Mouse (Mus musculus) limb, embryonic 11.5 days (tissue): ENCODE measurements around the gene Myh9. TPM values are rescaled to one million over a fixed set of nuclear protein-coding genes. Genes with fewer than 3 reads are reported as not detected.

Experiments
- ATAC-seq: fragments of 200-750 bp; cut with Nextera tagmentation; 2 replicates; pipeline ENCODE4 v1.8.0; 2017; ENCODE audit warnings: low read depth; ENCODE audit not compliant: insufficient number of reproducible peaks, low FRiP score, low TSS enrichment
- DNase-seq: peaks from one replicate; pipeline ENCODE4 v3.0.0-alpha.2; 2015; ENCODE audit warnings: low spot score
- H3K27ac ChIP-seq: fragments of 300-500 bp; sonication (generic); replicated peaks from 2 replicates; pipeline ENCODE4 v1.5.1; 2014; ENCODE audit warnings: low read depth, mild to moderate bottlenecking, low read length
- H3K27me3 ChIP-seq: fragments of 300-500 bp; sonication (generic); 2 replicates; pipeline ENCODE4 v1.6.1; 2014; ENCODE audit warnings: mild to moderate bottlenecking, low read length, mixed read lengths; ENCODE audit not compliant: control insufficient read depth, insufficient read depth
- H3K36me3 ChIP-seq: fragments of 300-500 bp; sonication (generic); 2 replicates; pipeline ENCODE4 v1.6.1; 2014; ENCODE audit warnings: mild to moderate bottlenecking, low read length, moderate library complexity, mixed read lengths; ENCODE audit not compliant: control insufficient read depth, insufficient read depth
- H3K4me1 ChIP-seq: fragments of 300-500 bp; sonication (generic); 2 replicates; pipeline ENCODE4 v1.6.1; 2014; ENCODE audit warnings: low read length, mixed read lengths; ENCODE audit not compliant: control insufficient read depth, insufficient read depth
- H3K4me2 ChIP-seq: fragments of 300-500 bp; sonication (generic); 2 replicates; pipeline ENCODE4 v1.6.1; 2014; ENCODE audit warnings: low read depth, mild to moderate bottlenecking, moderate library complexity; ENCODE audit not compliant: severe bottlenecking
- H3K4me3 ChIP-seq: fragments of 300-500 bp; sonication (generic); 2 replicates; pipeline ENCODE4 v1.5.1; 2014; ENCODE audit warnings: low read depth, low read length
- H3K9ac ChIP-seq: fragments of 300-500 bp; sonication (generic); 2 replicates; pipeline ENCODE4 v1.6.1; 2014; ENCODE audit warnings: mild to moderate bottlenecking, low read length
- H3K9me3 ChIP-seq: fragments of 300-500 bp; sonication (generic); 2 replicates; pipeline ENCODE4 v1.6.1; 2016; ENCODE audit warnings: low read length; ENCODE audit not compliant: control insufficient read depth
- WGBS: fragments of 180-500 bp; shearing (Covaris S2); extraction: QIAGEN DNeasy Blood & Tissue Kit; methylation state at CpG from one replicate; pipeline ENCODE4 v1.1.7; 2014; 5-methylcytosine and 5-hydroxymethylcytosine counted together
- polyA plus RNA-seq: library from polyadenylated mRNA; unstranded; fragments of >200 nt; fragmentation: Nextera tagmentation; extraction: Ambion mirVana; gene quantifications from 2 replicates; pipeline ENCODE4 v1.2.1, GENCODE M21; 2014

Myh9 gene
- polyA plus RNA-seq, 1 experiment from 2014 or later, result 33.2 TPM

DNA sequence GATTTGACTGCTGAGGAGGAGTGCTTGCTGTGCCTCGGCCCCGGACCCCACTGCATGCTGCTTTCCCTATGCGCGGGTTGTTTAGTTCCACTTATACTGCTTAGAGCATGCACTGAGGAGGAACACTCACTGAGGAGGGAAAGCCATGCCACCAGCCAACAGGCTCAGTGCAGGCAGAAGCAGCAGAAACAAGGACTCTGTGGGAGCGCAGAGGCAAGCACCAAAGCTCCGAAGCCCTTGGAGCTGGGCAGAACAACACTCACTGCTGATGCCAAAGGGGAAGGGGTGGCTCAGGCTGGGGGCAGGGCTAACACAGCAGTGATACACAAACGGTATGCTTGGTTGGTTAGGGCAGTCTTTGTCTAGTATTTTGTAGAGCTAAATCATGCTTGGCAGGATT is 24.6 kb downstream of the Myh9 start:
- no peaks in the 10 kb centered on the region for H3K27me3 ChIP-seq
- ATAC-seq (no peak), DNase-seq (no peak)
- WGBS, result 81% methylated on average over 7 of the region's 7 CpGs
- no peak overlapping the region for H3K4me3 ChIP-seq
- H3K36me3 ChIP-seq, result peaks cover 3% of the 10 kb centered on the region; the same call in 1 of the 2 replicates
- H3K9me3 ChIP-seq, result no peaks in the 10 kb centered on the region
- H3K27ac ChIP-seq, result no peak overlapping the region
- no peak overlapping the region for H3K4me2 ChIP-seq
- H3K4me1 ChIP-seq, result peaks cover 23% of the 10 kb centered on the region
- H3K9ac ChIP-seq, result no peak overlapping the region

DNA sequence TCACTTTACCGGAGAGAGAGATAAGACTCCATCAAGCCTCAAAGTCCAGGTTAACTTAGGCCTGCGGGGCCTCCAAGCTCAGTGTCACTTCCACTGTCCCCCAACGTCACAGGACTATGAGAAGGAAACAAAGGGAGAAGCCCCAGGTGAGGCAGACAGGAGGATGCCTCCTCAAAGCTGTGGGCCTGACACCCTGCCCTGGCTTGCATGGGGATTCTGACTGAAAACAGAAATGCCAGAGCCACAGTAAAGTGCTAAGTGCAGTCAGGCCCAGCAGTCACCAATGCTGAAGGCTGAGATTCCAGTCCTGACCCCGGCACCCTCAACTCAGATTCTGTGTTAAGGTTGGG is 25.4 kb downstream of the Myh9 start:
- DNase-seq (no peak), ATAC-seq (no peak)
- Histone ChIP-seq H3K9ac (no peak overlapping the region), H3K4me3 (no peak overlapping the region), H3K4me1 (peaks cover 23% of the 10 kb centered on the region), H3K27me3 (no peaks in the 10 kb centered on the region), H3K27ac (no peak overlapping the region), H3K9me3 (no peaks in the 10 kb centered on the region), H3K36me3 (peaks cover 8% of the 10 kb centered on the region), H3K4me2 (no peak overlapping the region)
- 69% methylated on average over 4 of the region's 4 CpGs for WGBS

DNA sequence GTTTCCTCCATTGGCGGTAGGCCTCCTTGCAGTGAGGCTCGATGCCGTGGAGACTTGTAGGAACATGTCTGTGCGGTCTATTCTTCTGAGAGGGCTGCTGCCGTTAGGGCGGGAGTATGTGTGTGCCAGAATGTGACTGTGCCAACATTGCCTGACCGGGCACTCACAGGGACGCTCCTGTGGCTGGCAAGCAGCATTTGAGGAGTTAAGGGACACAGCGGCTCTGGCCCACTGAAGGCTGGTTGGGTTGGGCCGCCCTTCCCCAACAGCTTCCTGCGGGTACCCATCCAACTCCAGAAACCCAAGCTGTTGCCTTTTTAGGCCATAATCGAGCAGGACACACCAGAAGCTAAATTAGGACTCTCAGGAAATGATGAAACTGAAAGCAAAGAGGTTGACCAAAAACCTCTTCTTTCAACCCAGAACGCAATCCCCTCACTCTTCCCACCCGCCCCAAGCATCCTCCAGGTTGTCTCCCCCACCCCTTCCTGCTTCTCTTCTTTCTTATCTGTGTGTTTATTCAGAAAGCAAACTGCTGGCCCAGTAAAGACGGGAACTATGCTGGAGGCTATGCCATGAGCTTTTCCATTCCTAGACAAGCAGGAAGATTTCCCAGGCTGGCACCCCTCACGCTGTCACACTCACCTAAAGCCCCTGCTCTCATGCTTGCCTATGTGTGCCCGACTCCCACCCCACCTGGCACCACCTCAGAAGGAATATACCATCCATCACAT is 25.9 kb downstream of the Myh9 start:
- no peak overlapping the region for H3K27ac ChIP-seq
- H3K4me2 ChIP-seq, result no peak overlapping the region
- DNase-seq (no peak), ATAC-seq (no peak)
- peaks cover 8% of the 10 kb centered on the region for H3K36me3 ChIP-seq
- 76% methylated on average over 17 of the region's 17 CpGs for WGBS
- peaks cover 21% of the 10 kb centered on the region for H3K4me1 ChIP-seq
- no peak overlapping the region for H3K9ac ChIP-seq
- no peaks in the 10 kb centered on the region for H3K27me3 ChIP-seq
- H3K9me3 ChIP-seq, result no peaks in the 10 kb centered on the region
- H3K4me3 ChIP-seq, result no peak overlapping the region

DNA sequence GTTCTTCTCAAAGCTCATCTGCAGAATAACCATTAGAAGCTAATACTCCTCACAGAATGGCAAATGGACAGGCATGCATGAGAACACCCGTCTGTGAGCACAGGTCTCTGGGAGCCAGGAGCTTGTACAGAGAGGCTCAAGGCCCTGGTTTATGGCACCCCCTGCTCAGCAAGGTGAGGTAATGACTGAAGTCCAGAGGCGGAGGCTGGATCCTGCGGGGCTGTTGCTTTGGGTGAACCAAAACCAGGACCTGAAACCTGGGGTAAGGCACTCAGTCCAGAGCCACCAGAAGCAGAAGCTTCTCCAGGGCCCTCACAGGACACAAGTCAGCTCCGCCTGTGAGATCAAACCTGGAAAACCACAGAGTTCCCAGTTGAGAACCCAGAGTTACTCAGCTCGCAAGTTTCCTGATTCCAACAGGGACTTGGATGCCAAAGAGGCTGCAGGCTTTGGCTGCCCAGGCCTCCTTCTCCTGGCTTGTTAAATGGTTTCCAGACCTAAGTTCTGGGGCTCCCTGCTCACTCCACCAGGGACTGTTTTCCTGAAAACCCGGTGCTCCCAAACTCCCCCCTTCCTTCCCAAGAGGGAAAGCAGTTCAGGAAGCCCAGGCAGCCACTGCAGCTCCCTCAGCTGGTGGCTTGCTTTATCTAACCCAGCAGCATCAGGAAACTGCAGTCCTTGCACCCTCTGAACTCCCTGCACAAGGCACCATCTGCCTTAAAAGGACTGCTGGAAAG is 28.2 kb downstream of the Myh9 start:
- no peak overlapping the region for H3K4me3 ChIP-seq
- H3K27ac ChIP-seq, result peak overlapping the region; percentile 30
- peaks cover 12% of the 10 kb centered on the region for H3K4me1 ChIP-seq
- no peaks in the 10 kb centered on the region for H3K27me3 ChIP-seq
- no peak; the same call in 1 of the 2 replicates for ATAC-seq
- H3K9me3 ChIP-seq, result no peaks in the 10 kb centered on the region
- peak; percentile 43 for DNase-seq
- no peak overlapping the region for H3K9ac ChIP-seq
- 63% methylated on average over 6 of the region's 6 CpGs for WGBS
- no peak overlapping the region for H3K4me2 ChIP-seq
- peaks cover 8% of the 10 kb centered on the region; the same call in 1 of the 2 replicates for H3K36me3 ChIP-seq

DNA sequence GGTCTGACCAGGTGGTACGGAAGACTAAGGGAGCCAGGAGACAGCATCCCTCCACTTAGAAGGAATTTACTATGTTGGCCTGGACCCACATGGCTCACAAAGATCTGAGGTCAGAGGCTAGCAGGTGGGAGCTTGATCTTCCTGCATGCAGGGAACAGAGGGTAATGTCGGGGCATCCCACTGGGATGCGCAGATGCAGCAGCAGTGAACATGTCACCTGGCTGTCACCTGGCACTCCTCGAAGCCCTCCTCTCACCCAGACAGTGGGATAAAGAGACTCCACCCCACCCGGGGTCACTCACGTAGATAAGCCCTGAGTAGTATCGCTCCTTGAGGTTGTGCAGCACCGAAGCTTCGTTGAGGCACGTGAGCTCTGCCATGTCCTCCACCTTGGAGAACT is 29.4 kb downstream of the Myh9 start:
- no peak overlapping the region for H3K4me3 ChIP-seq
- H3K36me3 ChIP-seq, result peaks cover 11% of the 10 kb centered on the region; the same call in 1 of the 2 replicates
- WGBS, result 91% methylated on average over 10 of the region's 10 CpGs
- no peak overlapping the region for H3K4me2 ChIP-seq
- ATAC-seq (no peak), DNase-seq (no peak)
- H3K9ac ChIP-seq, result no peak overlapping the region
- H3K27me3 ChIP-seq, result no peaks in the 10 kb centered on the region
- H3K4me1 ChIP-seq, result peaks cover 12% of the 10 kb centered on the region
- H3K9me3 ChIP-seq, result no peaks in the 10 kb centered on the region
- H3K27ac ChIP-seq, result no peak overlapping the region

DNA sequence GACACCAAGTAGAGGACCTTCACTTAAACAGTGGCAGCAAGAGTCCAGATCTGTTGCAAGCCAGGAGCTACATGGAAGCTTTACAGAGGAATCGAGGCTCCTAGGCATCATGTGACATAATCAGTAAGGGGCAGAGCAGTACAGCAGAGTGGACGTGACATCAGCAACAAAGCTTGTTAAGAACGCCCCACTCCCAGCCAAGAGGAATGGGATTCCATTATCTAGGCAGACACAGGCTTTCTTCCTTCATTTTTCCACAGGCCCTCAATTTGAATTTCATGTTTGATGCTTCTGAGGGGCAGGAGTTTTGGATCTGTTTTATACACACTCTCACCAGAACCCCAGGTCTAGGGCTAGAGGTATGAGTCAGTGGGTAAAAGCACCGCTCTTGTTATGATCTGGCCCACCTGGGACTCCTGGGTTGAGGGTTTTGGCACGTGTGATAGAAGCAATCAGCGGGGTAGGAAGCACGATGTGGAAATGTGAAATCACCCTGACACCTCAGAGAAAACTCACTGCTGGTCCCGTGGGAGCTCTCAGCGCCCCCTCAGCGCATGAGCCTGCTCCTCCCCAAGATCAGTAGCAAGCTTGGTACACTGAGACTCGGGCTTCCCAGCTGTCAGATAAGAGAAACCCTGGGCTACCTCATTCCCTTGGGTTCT is 30.7 kb downstream of the Myh9 start:
- peaks cover 12% of the 10 kb centered on the region for H3K4me1 ChIP-seq
- DNase-seq (no peak), ATAC-seq (no peak)
- no peak overlapping the region for H3K9ac ChIP-seq
- peaks cover 11% of the 10 kb centered on the region for H3K36me3 ChIP-seq
- H3K4me2 ChIP-seq, result no peak overlapping the region
- H3K27me3 ChIP-seq, result no peaks in the 10 kb centered on the region
- H3K9me3 ChIP-seq, result no peaks in the 10 kb centered on the region
- WGBS, result 88% methylated on average over 11 of the region's 11 CpGs
- H3K4me3 ChIP-seq, result no peak overlapping the region
- no peak overlapping the region for H3K27ac ChIP-seq

DNA sequence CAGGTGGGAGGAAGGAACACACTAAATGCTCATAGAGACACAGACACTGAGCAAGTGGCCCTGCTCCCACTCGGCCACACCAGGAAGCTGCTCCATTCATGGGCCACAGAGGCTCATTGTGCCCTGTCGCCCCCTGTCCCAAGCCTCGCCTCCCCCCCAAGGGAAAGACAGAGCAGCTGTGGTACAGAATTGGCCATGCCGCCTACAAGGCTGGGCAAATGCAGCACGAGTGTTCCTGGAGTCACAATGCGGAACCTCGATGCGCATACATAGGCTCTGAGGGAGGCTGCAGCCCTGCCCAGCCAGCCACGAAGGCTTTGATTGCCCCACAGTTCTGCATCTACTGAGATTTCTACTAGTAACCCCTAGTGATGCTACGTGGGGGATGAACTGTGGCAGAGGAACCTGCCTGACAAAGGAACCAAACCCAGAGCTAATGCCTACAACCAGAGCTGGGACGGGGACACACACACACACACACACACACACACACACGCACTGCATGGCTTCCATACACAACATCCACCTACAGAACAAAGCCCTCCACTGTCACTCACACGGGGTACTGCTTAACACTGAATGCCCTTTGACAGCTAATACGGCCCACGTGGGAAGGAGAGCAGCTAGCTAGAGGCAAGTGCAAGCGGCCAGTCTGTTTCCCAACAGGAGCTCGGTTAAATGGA is 31.4 kb downstream of the Myh9 start:
- H3K9ac ChIP-seq, result no peak overlapping the region
- DNase-seq, result no peak

DNA sequence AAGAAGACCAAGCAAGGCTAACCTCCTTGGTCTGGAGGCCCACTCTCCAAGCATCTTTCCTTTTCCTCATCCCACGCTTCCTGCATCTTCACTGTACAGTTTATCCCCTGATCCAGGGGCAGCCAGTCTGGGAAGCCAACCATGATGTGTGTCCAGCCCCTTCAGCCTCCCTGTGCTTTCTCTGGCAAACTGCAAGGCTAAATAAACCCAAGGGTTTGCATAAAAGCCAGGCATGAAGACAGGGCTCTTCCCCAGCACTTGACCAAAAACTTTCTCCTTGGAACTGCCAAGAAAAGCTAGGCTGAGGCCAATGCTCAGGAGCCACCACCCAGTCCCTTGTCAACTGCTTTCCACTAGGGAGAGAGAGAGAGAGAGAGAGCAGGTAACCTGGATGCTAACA is 32.5 kb downstream of the Myh9 start:
- Histone ChIP-seq H3K9me3 (no peaks in the 10 kb centered on the region), H3K27ac (no peak overlapping the region), H3K4me3 (no peak overlapping the region), H3K9ac (no peak overlapping the region), H3K36me3 (peaks cover 14% of the 10 kb centered on the region), H3K27me3 (no peaks in the 10 kb centered on the region), H3K4me2 (no peak overlapping the region), H3K4me1 (peaks cover 10% of the 10 kb centered on the region)
- DNase-seq, result no peak
- ATAC-seq, result no peak
- 93% methylated on average over 1 of the region's 1 CpGs for WGBS

More for the DNA sequence above, 31.4 kb downstream of the Myh9 start:
- H3K4me3 ChIP-seq, result no peak overlapping the region
- no peak overlapping the region for H3K4me2 ChIP-seq
- no peak overlapping the region for H3K27ac ChIP-seq
- no peaks in the 10 kb centered on the region for H3K27me3 ChIP-seq
- no peak for ATAC-seq
- peaks cover 11% of the 10 kb centered on the region for H3K36me3 ChIP-seq
- no peaks in the 10 kb centered on the region for H3K9me3 ChIP-seq
- 85% methylated on average over 17 of the region's 17 CpGs for WGBS
- H3K4me1 ChIP-seq, result peaks cover 12% of the 10 kb centered on the region
